Mouse (Mus musculus): ENCODE results near the gene Immp2l. TPM values are rescaled to one million over a fixed set of nuclear protein-coding genes. Genes with fewer than 3 reads are reported as not detected.

The Immp2l gene
- polyA plus RNA-seq, 1 experiment from 2014 or later: 8.1 TPM

DNA sequence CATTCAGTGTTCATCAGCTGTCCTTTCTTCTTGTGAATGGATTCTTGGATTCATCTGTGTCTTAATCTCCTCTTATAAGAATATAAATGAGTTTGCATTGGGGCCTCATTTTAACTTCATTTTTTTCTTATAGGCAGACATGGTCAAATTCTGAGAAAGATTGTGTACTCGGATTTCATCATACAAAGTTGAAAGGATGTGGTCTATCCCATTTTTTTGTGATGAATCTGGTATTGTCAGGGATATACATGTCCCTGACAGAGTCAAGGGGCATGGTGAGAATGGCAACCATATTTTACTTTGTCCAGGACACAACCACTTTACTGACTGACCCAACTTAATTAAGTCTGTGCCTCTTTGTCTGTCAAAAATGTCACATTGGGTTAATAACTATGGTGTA, 925.5 kb downstream of the Immp2l start:
- ATAC-seq (ENCODE audit: insufficient number of reproducible peaks, low FRiP score, low TSS enrichment, low read depth): no peak
- H3K9me3 ChIP-seq (ENCODE audit: control insufficient read depth, low read length): no peaks in the 10 kb centered on the region
- H3K27ac ChIP-seq (replicated peaks; ENCODE audit: low read depth, low read length): no peak overlapping the region
- WGBS: 82% methylated on average over 1 of the region's 1 CpGs
- no peak overlapping the region for H3K4me2 ChIP-seq (ENCODE audit: low read depth, severe bottlenecking)
- DNase-seq (ENCODE audit: low spot score): no peak
- no peak overlapping the region for H3K9ac ChIP-seq (ENCODE audit: low read length)
- no peaks in the 10 kb centered on the region for H3K4me1 ChIP-seq (ENCODE audit: control insufficient read depth, insufficient read depth, low read length)
- no peaks in the 10 kb centered on the region for H3K36me3 ChIP-seq (ENCODE audit: control insufficient read depth, insufficient read depth, low read length)
- H3K27me3 ChIP-seq (ENCODE audit: control insufficient read depth, insufficient read depth, low read length): no peaks in the 10 kb centered on the region
- H3K4me3 ChIP-seq (ENCODE audit: low read depth, low read length): no peak overlapping the region

DNA sequence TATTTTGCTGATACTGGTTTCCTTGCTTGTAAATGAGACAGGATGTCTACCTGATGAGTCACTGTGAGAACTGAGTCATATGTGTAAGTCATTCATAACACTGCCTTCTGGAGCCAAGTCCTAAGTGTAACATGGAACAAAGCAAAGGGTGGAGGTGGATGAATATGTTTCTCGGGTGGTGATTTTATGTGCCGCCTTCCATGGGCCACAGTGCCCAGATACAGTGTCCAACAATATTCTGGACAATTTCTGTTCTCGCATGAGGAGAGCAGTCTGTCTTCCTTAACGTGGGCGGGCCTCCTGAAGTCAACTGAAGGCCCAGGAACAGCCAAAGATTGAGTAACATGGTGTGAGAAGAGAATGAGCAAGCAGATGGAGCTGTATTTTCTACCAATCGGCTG, 926.0 kb downstream of the Immp2l start:
- Histone ChIP-seq H3K36me3 (ENCODE audit: control insufficient read depth, insufficient read depth, low read length) (no peaks in the 10 kb centered on the region), H3K4me1 (ENCODE audit: control insufficient read depth, insufficient read depth, low read length) (no peaks in the 10 kb centered on the region), H3K27me3 (ENCODE audit: control insufficient read depth, insufficient read depth, low read length) (no peaks in the 10 kb centered on the region), H3K9me3 (ENCODE audit: control insufficient read depth, low read length) (no peaks in the 10 kb centered on the region), H3K27ac (replicated peaks; ENCODE audit: low read depth, low read length) (no peak overlapping the region), H3K9ac (ENCODE audit: low read length) (no peak overlapping the region), H3K4me3 (ENCODE audit: low read depth, low read length) (no peak overlapping the region), H3K4me2 (ENCODE audit: low read depth, severe bottlenecking) (no peak overlapping the region)
- WGBS: 92% methylated on average over 6 of the region's 6 CpGs
- ATAC-seq (ENCODE audit: insufficient number of reproducible peaks, low FRiP score, low TSS enrichment, low read depth) (no peak), DNase-seq (ENCODE audit: low spot score) (no peak)

DNA sequence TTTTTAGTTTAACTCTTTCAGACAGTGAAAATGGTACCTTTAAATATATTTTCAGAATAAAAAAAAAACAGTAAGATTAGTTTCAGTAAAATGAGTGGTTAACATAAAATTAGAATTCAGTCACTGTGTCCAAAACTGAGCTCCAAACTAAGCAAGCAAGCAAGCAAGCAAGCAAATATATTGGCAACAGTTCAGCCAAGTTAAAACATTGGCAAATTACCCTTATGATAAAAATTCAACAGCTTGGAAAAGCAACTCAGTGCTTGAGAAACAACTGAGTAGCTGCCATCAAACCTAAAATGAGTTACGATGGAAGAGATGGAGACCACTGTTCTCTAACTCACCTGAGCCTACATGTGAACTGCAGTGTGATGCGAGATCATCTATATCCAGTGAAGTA, 926.8 kb downstream of the Immp2l start:
- ATAC-seq (ENCODE audit: insufficient number of reproducible peaks, low FRiP score, low TSS enrichment, low read depth): no peak

DNA sequence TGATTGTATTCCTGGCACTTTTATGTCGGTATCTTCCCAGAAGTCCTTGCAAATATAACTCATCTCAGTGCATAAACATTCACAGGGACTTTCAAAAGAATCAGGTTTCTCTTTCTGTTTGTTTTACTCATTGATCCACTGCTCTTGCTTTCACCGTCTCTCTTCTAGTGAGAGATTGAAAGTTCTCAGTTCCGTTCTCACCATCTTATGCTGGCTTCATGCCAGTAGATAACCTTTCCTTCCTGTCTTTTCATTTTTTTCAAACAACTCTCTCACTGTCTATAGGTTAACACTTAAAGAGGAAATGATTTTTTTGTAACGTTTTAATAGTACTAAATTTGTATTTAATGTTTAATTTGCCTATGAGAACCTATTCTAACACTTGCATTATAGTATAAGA, 937.1 kb downstream of the Immp2l start:
- no peaks in the 10 kb centered on the region for H3K4me1 ChIP-seq (ENCODE audit: control insufficient read depth, insufficient read depth, low read length)

More for the DNA sequence above, 926.8 kb downstream of the Immp2l start:
- H3K9me3 ChIP-seq (ENCODE audit: control insufficient read depth, low read length): no peaks in the 10 kb centered on the region
- H3K4me3 ChIP-seq (ENCODE audit: low read depth, low read length): no peak overlapping the region
- no peak overlapping the region for H3K27ac ChIP-seq (replicated peaks; ENCODE audit: low read depth, low read length)
- 92% methylated on average over 2 of the region's 2 CpGs for WGBS
- H3K4me1 ChIP-seq (ENCODE audit: control insufficient read depth, insufficient read depth, low read length): no peaks in the 10 kb centered on the region
- H3K9ac ChIP-seq (ENCODE audit: low read length): no peak overlapping the region
- DNase-seq (ENCODE audit: low spot score): no peak
- H3K27me3 ChIP-seq (ENCODE audit: control insufficient read depth, insufficient read depth, low read length): no peaks in the 10 kb centered on the region
- H3K4me2 ChIP-seq (ENCODE audit: low read depth, severe bottlenecking): no peak overlapping the region
- no peaks in the 10 kb centered on the region for H3K36me3 ChIP-seq (ENCODE audit: control insufficient read depth, insufficient read depth, low read length)

DNA sequence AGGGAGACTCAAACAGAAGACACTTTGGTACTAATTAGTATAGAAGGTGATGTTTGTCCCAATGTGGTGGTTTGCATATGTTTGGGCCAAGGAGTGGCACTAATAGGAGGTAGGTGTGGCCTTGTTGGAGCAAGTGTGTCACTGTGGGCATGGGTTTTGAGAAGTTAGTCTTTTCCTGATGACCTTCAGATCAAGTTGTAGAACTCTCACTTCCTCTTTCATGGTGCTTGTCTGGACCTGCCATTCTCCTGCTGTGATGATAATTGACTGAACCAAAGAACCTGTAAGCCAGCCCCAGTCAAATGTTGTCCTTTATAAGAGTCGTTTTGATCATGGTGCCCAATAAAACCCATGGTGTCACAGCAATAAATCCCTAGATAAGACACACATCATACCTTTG, 967.5 kb downstream of the Immp2l start:
- H3K27ac ChIP-seq (replicated peaks; ENCODE audit: low read depth, low read length): no peak overlapping the region
- DNase-seq (ENCODE audit: low spot score) (no peak), ATAC-seq (ENCODE audit: insufficient number of reproducible peaks, low FRiP score, low TSS enrichment, low read depth) (no peak)
- no peak overlapping the region for H3K9ac ChIP-seq (ENCODE audit: low read length)
- H3K36me3 ChIP-seq (ENCODE audit: control insufficient read depth, insufficient read depth, low read length): no peaks in the 10 kb centered on the region
- no peaks in the 10 kb centered on the region for H3K9me3 ChIP-seq (ENCODE audit: control insufficient read depth, low read length)
- no peak overlapping the region for H3K4me2 ChIP-seq (ENCODE audit: low read depth, severe bottlenecking)
- WGBS: 74% methylated on average over 1 of the region's 1 CpGs
- no peaks in the 10 kb centered on the region for H3K4me1 ChIP-seq (ENCODE audit: control insufficient read depth, insufficient read depth, low read length)
- H3K27me3 ChIP-seq (ENCODE audit: control insufficient read depth, insufficient read depth, low read length): no peaks in the 10 kb centered on the region
- no peak overlapping the region for H3K4me3 ChIP-seq (ENCODE audit: low read depth, low read length)

More for the DNA sequence above, 937.1 kb downstream of the Immp2l start:
- Histone ChIP-seq H3K9ac (ENCODE audit: low read length) (no peak overlapping the region), H3K4me3 (ENCODE audit: low read depth, low read length) (no peak overlapping the region), H3K9me3 (ENCODE audit: control insufficient read depth, low read length) (no peaks in the 10 kb centered on the region), H3K36me3 (ENCODE audit: control insufficient read depth, insufficient read depth, low read length) (no peaks in the 10 kb centered on the region), H3K4me2 (ENCODE audit: low read depth, severe bottlenecking) (no peak overlapping the region), H3K27me3 (ENCODE audit: control insufficient read depth, insufficient read depth, low read length) (no peaks in the 10 kb centered on the region), H3K27ac (replicated peaks; ENCODE audit: low read depth, low read length) (no peak overlapping the region)
- 67% methylated on average over 4 of the region's 4 CpGs for WGBS
- DNase-seq (ENCODE audit: low spot score): no peak
- ATAC-seq (ENCODE audit: insufficient number of reproducible peaks, low FRiP score, low TSS enrichment, low read depth): no peak

All from limb, embryonic 11.5 days (tissue).